ENCODE assay signal across 23 mouse cellular contexts in the genomic region with DNA sequence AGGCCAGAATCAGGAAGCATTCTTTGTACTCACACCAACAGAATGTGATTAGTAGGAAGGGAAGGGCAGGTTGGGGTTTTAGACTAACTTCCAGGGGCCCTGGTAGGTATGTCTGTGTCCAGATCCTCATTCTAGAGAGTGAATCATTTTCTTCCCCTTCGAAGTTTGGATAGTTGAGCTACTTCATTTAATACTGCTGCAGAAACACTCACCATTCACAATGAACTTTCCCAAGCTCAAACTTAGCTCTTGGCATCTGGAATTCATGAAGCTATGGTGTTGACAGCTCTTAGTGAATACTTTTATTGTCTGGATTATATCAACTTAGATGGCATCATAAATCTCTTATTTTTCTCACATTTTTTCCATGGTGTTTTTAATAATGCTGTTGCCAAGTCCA.
A peak's percentile ranks its signal among the peaks of the same experiment; 100 is the strongest.
DNase-seq lines count a peak whose midpoint lies in the region; ATAC-seq lines count a peak whose summit lies in the region.
"Had no signal": no experiment of that assay in that cellular context is flagged by ENCODE, and none has a peak within 500 bp of the region (broad histone marks: within the 10 kb centered on the region; RNA-seq: fewer than 3 reads in every experiment).

No protein-coding gene starts in this region.

- H3K9ac ChIP-seq in hindbrain, embryonic 11.5 days (ENCODE audit: low read depth, low read length), result no peak overlapping the region
- H3K9ac ChIP-seq: liver, postnatal 0 days had no signal

- WGBS in hindbrain, embryonic 11.5 days, result 88% methylated on average over 1 of the region's 1 CpGs

- H3K27me3 ChIP-seq in hindbrain, embryonic 11.5 days (ENCODE audit: control insufficient read depth, insufficient read depth, low read length), result no peaks in the 10 kb centered on the region
- H3K27me3 ChIP-seq: CH12.LX; megakaryocyte, embryonic 14.5 days had no signal

- peak; percentile 16 for DNase-seq in embryo, embryonic 11 days
- no peak for DNase-seq in embryo, embryonic 10 days (ENCODE audit: low spot score)
- DNase-seq in 3T3-L1 (ENCODE audit: low read depth, low spot score), result peak; percentile 92
- DNase-seq in adipocyte (ENCODE audit: low spot score), result peak; percentile 58
- DNase-seq in hindlimb bud, embryonic 11.5 days (ENCODE audit: extremely low spot score, low read depth, low spot score), result peak; percentile 85
- no peak for DNase-seq in cerebellum, postnatal 10 days
- DNase-seq in hindbrain, embryonic 11.5 days (ENCODE audit: low spot score), result no peak
- no peak for DNase-seq in gastrocnemius, postnatal 14 days
- DNase-seq: adrenal gland, postnatal 10 days; cerebellum, adult 9-11 months; gastrocnemius, postnatal 10 days; heart, postnatal 4 days; layer of hippocampus, postnatal 36 days; liver, postnatal 0 days; lung, postnatal 10 days had no signal

- H3K9me3 ChIP-seq in hindbrain, embryonic 11.5 days (ENCODE audit: control insufficient read depth, low read length), result no peaks in the 10 kb centered on the region
- H3K9me3 ChIP-seq: megakaryocyte, embryonic 14.5 days had no signal

- no peak overlapping the region for H3K27ac ChIP-seq in hindbrain, embryonic 11.5 days (ENCODE audit: low read depth, low read length)
- H3K27ac ChIP-seq: kidney, postnatal 0 days; layer of hippocampus, adult 2 months had no signal

- H3K4me1 ChIP-seq in hindbrain, embryonic 11.5 days (replicated peaks; ENCODE audit: control insufficient read depth, insufficient read depth, low read length), result no peaks in the 10 kb centered on the region
- H3K4me1 ChIP-seq: megakaryocyte, embryonic 14.5 days had no signal

- no peaks in the 10 kb centered on the region for H3K36me3 ChIP-seq in hindbrain, embryonic 11.5 days (ENCODE audit: control insufficient read depth, insufficient read depth, low read length)

- no peak for ATAC-seq in hindbrain, embryonic 11.5 days (ENCODE audit: low FRiP score)
- ATAC-seq: forebrain, embryonic 16.5 days; hindbrain, embryonic 16.5 days; midbrain, embryonic 16.5 days had no signal

- no peak overlapping the region for H3K4me2 ChIP-seq in hindbrain, embryonic 11.5 days (replicated peaks; ENCODE audit: low read depth, low read length)

- intact Hi-C loops in gastrocnemius, postnatal 14 days (cut with DNase I; ENCODE audit: low total_unique reads), result no loop called here

- no peak overlapping the region for H3K4me3 ChIP-seq in hindbrain, embryonic 11.5 days (ENCODE audit: low read depth, low read length)
- H3K4me3 ChIP-seq: erythroblast, embryonic 14.5 days; layer of hippocampus, adult 2 months; megakaryocyte, embryonic 14.5 days had no signal

Comparison
In these comparisons a context has a peak if more than half of its experiments do, and no peak if none do; other contexts are left out.
1. DNase-seq: peak in embryo, embryonic 11 days (single experiment), 3T3-L1 (single experiment), adipocyte (single experiment) and hindlimb bud, embryonic 11.5 days (single experiment); none in embryo, embryonic 10 days (single experiment), cerebellum, postnatal 10 days (0 of 2), hindbrain, embryonic 11.5 days (single experiment) and gastrocnemius, postnatal 14 days (single experiment).